Mouse (Mus musculus) heart, embryonic 15.5 days (tissue): ENCODE results near the gene Trmt5. TPM values are rescaled to one million over a fixed set of nuclear protein-coding genes. Genes with fewer than 3 reads are reported as not detected.

Experiments
- ATAC-seq: fragments of 200-750 bp; cut with Nextera tagmentation; replicated peaks from 2 replicates; pipeline ENCODE4 v1.8.0; 2017; ENCODE audit warnings: low read depth, moderate TSS enrichment; ENCODE audit not compliant: insufficient number of reproducible peaks, insufficient read depth, low FRiP score
- H3K27ac ChIP-seq: fragments of 300-500 bp; sonication (generic); 2 replicates; pipeline ENCODE4 v1.5.1; 2015; ENCODE audit warnings: mild to moderate bottlenecking, inconsistent platforms
- H3K27me3 ChIP-seq: fragments of 300-500 bp; sonication (generic); 2 replicates; pipeline ENCODE4 v1.6.1; 2015; ENCODE audit warnings: inconsistent platforms
- H3K36me3 ChIP-seq: fragments of 300-500 bp; sonication (generic); 2 replicates; pipeline ENCODE4 v1.6.1; 2015; ENCODE audit warnings: mild to moderate bottlenecking, inconsistent platforms
- H3K4me1 ChIP-seq: fragments of 300-500 bp; sonication (generic); replicated peaks from 2 replicates; pipeline ENCODE4 v1.6.1; 2015; ENCODE audit warnings: inconsistent platforms
- H3K4me2 ChIP-seq: fragments of 300-500 bp; sonication (generic); 2 replicates; pipeline ENCODE4 v1.6.1; 2015; ENCODE audit warnings: inconsistent platforms, mild to moderate bottlenecking, moderate library complexity
- H3K4me3 ChIP-seq: fragments of 300-500 bp; sonication (generic); 2 replicates; pipeline ENCODE4 v1.5.1; 2015; ENCODE audit warnings: mild to moderate bottlenecking, inconsistent platforms
- H3K9ac ChIP-seq: fragments of 300-500 bp; sonication (generic); 2 replicates; pipeline ENCODE4 v1.6.1; 2015; ENCODE audit warnings: mild to moderate bottlenecking, inconsistent platforms
- H3K9me3 ChIP-seq: fragments of 300-500 bp; sonication (generic); replicated peaks from 2 replicates; pipeline ENCODE4 v1.6.1; 2016; ENCODE audit warnings: inconsistent platforms
- WGBS: fragments of 180-500 bp; shearing (Covaris S2); methylation state at CpG from one replicate; pipeline ENCODE4 v1.1.7; 2015; ENCODE audit warnings: mixed read lengths; 5-methylcytosine and 5-hydroxymethylcytosine counted together
- polyA plus RNA-seq: library from polyadenylated mRNA; unstranded; fragments of >200 nt; fragmentation: Nextera tagmentation; extraction: Ambion mirVana; gene quantifications from 2 replicates; pipeline ENCODE4 v1.2.1, GENCODE M21; 2015

The Trmt5 gene
- polyA plus RNA-seq, 1 experiment from 2014 or later, result 13.5 TPM

GRCm38 (mm10) chr12:73269933-73270332 is 16.6 kb downstream of the Trmt5 start:
- ATAC-seq, result no peak
- no peaks in the 10 kb centered on the region for H3K9me3 ChIP-seq
- no peak overlapping the region for H3K27ac ChIP-seq
- H3K4me2 ChIP-seq, result no peak overlapping the region
- no peaks in the 10 kb centered on the region for H3K4me1 ChIP-seq
- no peaks in the 10 kb centered on the region for H3K27me3 ChIP-seq
- WGBS, result 83% methylated on average over 4 of the region's 4 CpGs
- peaks cover 4% of the 10 kb centered on the region; the same call in 1 of the 2 replicates for H3K36me3 ChIP-seq
- H3K9ac ChIP-seq, result no peak overlapping the region
- no peak overlapping the region for H3K4me3 ChIP-seq

- Histone ChIP-seq H3K27ac (no peak overlapping the region), H3K4me3 (no peak overlapping the region), H3K36me3 (peaks cover 2% of the 10 kb centered on the region; the same call in 1 of the 2 replicates), H3K4me2 (no peak overlapping the region), H3K4me1 (no peaks in the 10 kb centered on the region), H3K9me3 (no peaks in the 10 kb centered on the region), H3K9ac (no peak overlapping the region), H3K27me3 (no peaks in the 10 kb centered on the region)
- no peak for ATAC-seq
- WGBS, result 86% methylated on average over 3 of the region's 3 CpGs
Observed at GRCm38 (mm10) chr12:73269531-73269930, 17.0 kb downstream of the Trmt5 start.

GRCm38 (mm10) chr12:73268497-73268896 is 18.0 kb downstream of the Trmt5 start:
- Histone ChIP-seq H3K27me3 (no peaks in the 10 kb centered on the region), H3K4me3 (no peak overlapping the region), H3K9me3 (no peaks in the 10 kb centered on the region), H3K36me3 (no peaks in the 10 kb centered on the region), H3K27ac (no peak overlapping the region), H3K4me2 (no peak overlapping the region), H3K4me1 (no peaks in the 10 kb centered on the region), H3K9ac (no peak overlapping the region)
- ATAC-seq, result no peak
- 82% methylated on average over 1 of the region's 1 CpGs for WGBS

- Histone ChIP-seq H3K27ac (no peak overlapping the region), H3K36me3 (no peaks in the 10 kb centered on the region), H3K4me2 (no peak overlapping the region), H3K27me3 (no peaks in the 10 kb centered on the region), H3K4me3 (no peak overlapping the region), H3K9ac (no peak overlapping the region), H3K9me3 (peaks cover 4% of the 10 kb centered on the region; the same call in 1 of the 2 replicates), H3K4me1 (no peaks in the 10 kb centered on the region)
- ATAC-seq, result no peak
- WGBS, result 82% methylated on average over 1 of the region's 1 CpGs
Observed at GRCm38 (mm10) chr12:73266597-73266996, 19.9 kb downstream of the Trmt5 start.

- Histone ChIP-seq H3K4me1 (no peaks in the 10 kb centered on the region), H3K27me3 (no peaks in the 10 kb centered on the region), H3K4me2 (no peak overlapping the region), H3K36me3 (no peaks in the 10 kb centered on the region), H3K9ac (no peak overlapping the region), H3K9me3 (peaks cover 4% of the 10 kb centered on the region; the same call in 1 of the 2 replicates), H3K27ac (no peak overlapping the region), H3K4me3 (no peak overlapping the region)
- no peak for ATAC-seq
- 83% methylated on average over 3 of the region's 3 CpGs for WGBS
Observed at GRCm38 (mm10) chr12:73265381-73265978, 21.0 kb downstream of the Trmt5 start.

- Histone ChIP-seq H3K4me3 (no peak overlapping the region), H3K27ac (no peak overlapping the region), H3K27me3 (no peaks in the 10 kb centered on the region), H3K4me2 (no peak overlapping the region), H3K4me1 (no peaks in the 10 kb centered on the region), H3K36me3 (no peaks in the 10 kb centered on the region), H3K9ac (no peak overlapping the region), H3K9me3 (peaks cover 4% of the 10 kb centered on the region; the same call in 1 of the 2 replicates)
- ATAC-seq, result no peak
- 88% methylated on average over 1 of the region's 1 CpGs for WGBS
Observed at GRCm38 (mm10) chr12:73260339-73260738, 26.2 kb downstream of the Trmt5 start.

GRCm38 (mm10) chr12:73259269-73259668 is 27.2 kb downstream of the Trmt5 start:
- no peak for ATAC-seq
- Histone ChIP-seq H3K36me3 (no peaks in the 10 kb centered on the region), H3K9me3 (peaks cover 4% of the 10 kb centered on the region; the same call in 1 of the 2 replicates), H3K4me1 (no peaks in the 10 kb centered on the region), H3K27me3 (no peaks in the 10 kb centered on the region), H3K27ac (no peak overlapping the region), H3K9ac (no peak overlapping the region), H3K4me2 (no peak overlapping the region), H3K4me3 (no peak overlapping the region)
- WGBS, result 92% methylated on average over 6 of the region's 6 CpGs

GRCm38 (mm10) chr12:73255006-73255405 is 31.5 kb downstream of the Trmt5 start:
- H3K9me3 ChIP-seq, result no peaks in the 10 kb centered on the region
- no peak overlapping the region for H3K4me3 ChIP-seq
- WGBS, result 47% methylated on average over 2 of the region's 2 CpGs
- H3K4me2 ChIP-seq, result no peak overlapping the region
- H3K9ac ChIP-seq, result no peak overlapping the region
- peak overlapping the region; percentile 45; the same call in 1 of the 2 replicates for H3K27ac ChIP-seq
- H3K4me1 ChIP-seq, result no peaks in the 10 kb centered on the region
- no peak for ATAC-seq
- no peaks in the 10 kb centered on the region for H3K36me3 ChIP-seq
- H3K27me3 ChIP-seq, result no peaks in the 10 kb centered on the region

- WGBS, result 55% methylated on average over 5 of the region's 5 CpGs
- no peak for ATAC-seq
- Histone ChIP-seq H3K9me3 (no peaks in the 10 kb centered on the region), H3K4me1 (0 out of 2 replicates have a peak, but pooled peaks cover 4% of the 10 kb centered on the region), H3K27me3 (no peaks in the 10 kb centered on the region), H3K36me3 (no peaks in the 10 kb centered on the region), H3K9ac (no peak overlapping the region), H3K27ac (0 out of 2 replicates have a peak overlapping the region, but pooled peaks have one; percentile 20), H3K4me3 (no peak overlapping the region), H3K4me2 (no peak overlapping the region)
Observed at GRCm38 (mm10) chr12:73245687-73246086, 40.8 kb downstream of the Trmt5 start.

- ATAC-seq, result no peak
Observed at GRCm38 (mm10) chr12:73241960-73242359, 44.5 kb downstream of the Trmt5 start.

GRCm38 (mm10) chr12:73232586-73232985 is 53.9 kb downstream of the Trmt5 start:
- Histone ChIP-seq H3K36me3 (no peaks in the 10 kb centered on the region), H3K27me3 (no peaks in the 10 kb centered on the region), H3K9me3 (no peaks in the 10 kb centered on the region), H3K4me3 (no peak overlapping the region), H3K27ac (no peak overlapping the region), H3K9ac (no peak overlapping the region), H3K4me2 (no peak overlapping the region), H3K4me1 (no peaks in the 10 kb centered on the region)
- no peak for ATAC-seq
- WGBS, result 66% methylated on average over 2 of the region's 2 CpGs

More at GRCm38 (mm10) chr12:73241960-73242359, 44.5 kb downstream of the Trmt5 start:
- 68% methylated on average over 10 of the region's 10 CpGs for WGBS
- H3K9ac ChIP-seq, result no peak overlapping the region
- no peaks in the 10 kb centered on the region for H3K27me3 ChIP-seq
- no peak overlapping the region for H3K4me3 ChIP-seq
- no peaks in the 10 kb centered on the region for H3K9me3 ChIP-seq
- no peak overlapping the region for H3K4me2 ChIP-seq
- no peak overlapping the region for H3K27ac ChIP-seq
- no peaks in the 10 kb centered on the region for H3K36me3 ChIP-seq
- H3K4me1 ChIP-seq, result 0 out of 2 replicates have a peak, but pooled peaks cover 4% of the 10 kb centered on the region

GRCm38 (mm10) chr12:73231552-73231951 is 55.0 kb downstream of the Trmt5 start:
- ATAC-seq, result no peak
- H3K4me1 ChIP-seq, result no peaks in the 10 kb centered on the region
- H3K9ac ChIP-seq, result no peak overlapping the region
- H3K4me3 ChIP-seq, result no peak overlapping the region
- H3K27me3 ChIP-seq, result no peaks in the 10 kb centered on the region
- H3K27ac ChIP-seq, result no peak overlapping the region
- no peak overlapping the region for H3K4me2 ChIP-seq
- no peaks in the 10 kb centered on the region for H3K9me3 ChIP-seq
- H3K36me3 ChIP-seq, result no peaks in the 10 kb centered on the region
